25 mouse cellular contexts compared by ENCODE assay signal in the genomic region with DNA sequence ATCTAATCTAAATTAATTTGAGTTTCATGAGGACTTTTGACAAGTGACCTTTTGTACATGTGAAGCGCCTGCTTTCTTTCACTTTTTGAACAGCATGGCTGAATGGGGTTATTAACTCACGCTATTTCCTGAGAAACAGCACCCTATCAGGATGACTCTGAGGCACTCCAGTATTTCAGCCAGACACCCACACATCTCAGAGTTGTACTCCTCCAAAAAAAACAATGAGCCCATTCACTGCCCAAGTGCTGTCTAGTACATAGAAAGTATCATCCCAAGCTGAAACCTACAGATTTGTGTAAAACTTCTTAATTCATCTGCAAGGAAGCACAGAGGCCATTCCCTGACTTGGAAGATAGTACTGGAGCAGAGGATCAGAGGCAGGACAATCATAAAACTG.
DNase-seq lines count a peak whose midpoint lies in the region; ATAC-seq and TF ChIP-seq lines count a peak whose summit lies in the region.
"Had no signal": no experiment of that assay in that cellular context is flagged by ENCODE, and none has a peak within 500 bp of the region (broad histone marks: within the 10 kb centered on the region; RNA-seq: fewer than 3 reads in every experiment).

No protein-coding gene starts in this region.

- H3K27ac ChIP-seq in gastrocnemius, adult 2 months: peak overlapping the region; percentile 70; the same call in 1 of the 2 replicates
- peak overlapping the region; percentile 5; the same call in 1 of the 2 replicates for H3K27ac ChIP-seq in heart, adult 2 months
- H3K27ac ChIP-seq in stomach, embryonic 16.5 days (ENCODE audit: low read length): peak overlapping the region; percentile 5; the same call in 1 of the 2 replicates
- H3K27ac ChIP-seq: embryonic facial prominence, embryonic 12.5 days; forebrain, embryonic 12.5 days; forebrain, embryonic 15.5 days; hindbrain, embryonic 12.5 days; hindbrain, embryonic 15.5 days had no signal

- H3K79me2 ChIP-seq in heart, adult 2 months (replicated peaks; ENCODE audit: control insufficient read depth, insufficient read depth, low read length): no peaks in the 10 kb centered on the region

- no peaks in the 10 kb centered on the region for H3K27me3 ChIP-seq in heart, adult 2 months (ENCODE audit: control insufficient read depth, insufficient read depth, low read length)
- H3K27me3 ChIP-seq in stomach, embryonic 16.5 days (ENCODE audit: control insufficient read depth, insufficient read depth, low read length): no peaks in the 10 kb centered on the region
- H3K27me3 ChIP-seq: CH12.LX; embryonic facial prominence, embryonic 12.5 days; forebrain, embryonic 12.5 days; forebrain, embryonic 15.5 days; heart, embryonic 15.5 days; hindbrain, embryonic 12.5 days; hindbrain, embryonic 15.5 days had no signal

- H3K4me1 ChIP-seq in heart, adult 2 months (ENCODE audit: control insufficient read depth, insufficient read depth, low read length): no peaks in the 10 kb centered on the region; the same call in none of the 2 replicates
- H3K4me1 ChIP-seq in stomach, embryonic 16.5 days (ENCODE audit: control insufficient read depth, insufficient read depth, low read length): no peaks in the 10 kb centered on the region
- H3K4me1 ChIP-seq: embryonic facial prominence, embryonic 12.5 days; forebrain, embryonic 12.5 days; forebrain, embryonic 15.5 days; heart, embryonic 15.5 days; hindbrain, embryonic 12.5 days; hindbrain, embryonic 15.5 days had no signal

- 63% methylated on average over 2 of the region's 2 CpGs for WGBS in heart, adult 2 months
- WGBS in stomach, embryonic 16.5 days: 66% methylated on average over 2 of the region's 2 CpGs

- TF ChIP-seq POLR2A in heart, adult 2 months (IDR thresholded peaks at IDR 0.05; ENCODE audit: insufficient read depth, low read depth, low read length): no peak

- no peak overlapping the region for H3K4me2 ChIP-seq in stomach, embryonic 16.5 days (ENCODE audit: low read depth, low read length)
- H3K4me2 ChIP-seq: embryonic facial prominence, embryonic 12.5 days; forebrain, embryonic 12.5 days; forebrain, embryonic 15.5 days; heart, embryonic 15.5 days; hindbrain, embryonic 12.5 days; hindbrain, embryonic 15.5 days had no signal

- H3K4me3 ChIP-seq in gastrocnemius, adult 2 months: no peak overlapping the region
- no peak overlapping the region for H3K4me3 ChIP-seq in heart, adult 2 months
- no peak overlapping the region for H3K4me3 ChIP-seq in stomach, embryonic 16.5 days (replicated peaks; ENCODE audit: low read length)
- H3K4me3 ChIP-seq: embryonic facial prominence, embryonic 12.5 days; erythroblast, embryonic 14.5 days; forebrain, embryonic 12.5 days; forebrain, embryonic 15.5 days; heart, embryonic 15.5 days; hindbrain, embryonic 12.5 days; hindbrain, embryonic 15.5 days had no signal

- no peak for TF ChIP-seq CTCF in gastrocnemius, adult 2 months (IDR thresholded peaks at IDR 0.05)
- TF ChIP-seq CTCF in heart, adult 2 months (IDR thresholded peaks at IDR 0.05): no peak

- TF ChIP-seq EP300 in heart, adult 2 months (IDR thresholded peaks at IDR 0.05; ENCODE audit: insufficient read depth, low read depth, low read length): no peak

- H3K9ac ChIP-seq in heart, adult 2 months (ENCODE audit: low read depth, low read length): no peak overlapping the region
- no peak overlapping the region for H3K9ac ChIP-seq in stomach, embryonic 16.5 days (ENCODE audit: low read length)
- H3K9ac ChIP-seq: embryonic facial prominence, embryonic 12.5 days; forebrain, embryonic 12.5 days; forebrain, embryonic 15.5 days; heart, embryonic 15.5 days; hindbrain, embryonic 12.5 days; hindbrain, embryonic 15.5 days had no signal

- H3K36me3 ChIP-seq in heart, adult 2 months (ENCODE audit: control insufficient read depth, insufficient read depth, low read length): no peaks in the 10 kb centered on the region
- no peaks in the 10 kb centered on the region for H3K36me3 ChIP-seq in stomach, embryonic 16.5 days (ENCODE audit: control insufficient read depth, insufficient read depth, low read length)
- H3K36me3 ChIP-seq: embryonic facial prominence, embryonic 12.5 days; forebrain, embryonic 12.5 days; forebrain, embryonic 15.5 days; G1E; heart, embryonic 15.5 days; hindbrain, embryonic 12.5 days; hindbrain, embryonic 15.5 days had no signal

- ATAC-seq in stomach, embryonic 16.5 days (ENCODE audit: insufficient read depth, low FRiP score): no peak
- ATAC-seq: forebrain, embryonic 15.5 days; intestine, postnatal 0 days; Patski had no signal

- no peak for DNase-seq in gastrocnemius, adult 2 months
- DNase-seq in gastrocnemius, postnatal 4 days (ENCODE audit: low spot score in 2 of 2): no peak
- DNase-seq in heart, adult 2 months: no peak
- DNase-seq in heart, postnatal 14 days: no peak
- peak; percentile 18 to 20 for DNase-seq in heart, postnatal 10 days
- DNase-seq in heart, postnatal 25 days (ENCODE audit: low spot score): no peak
- DNase-seq in left cerebral cortex, adult 18-20 months (ENCODE audit: low spot score in 2 of 2): no peak
- DNase-seq: adrenal gland, postnatal 36 days; B cell, adult 2 months; cerebellum, adult 18-20 months; cerebellum, adult 9-10 months; gastrocnemius, postnatal 10 days; kidney, adult 2 months had no signal

- intact Hi-C loops in gastrocnemius, adult 2 months (cut with DNase I): no loop called here
- intact Hi-C loops in heart, adult 2 months (cut with DNase I): loop anchor here (10.0 kb wide), 1 partner anchor 156 kb away; no protein-coding TSS in a partner anchor
- intact Hi-C loops in heart, postnatal 14 days (cut with DNase I): no loop called here
- intact Hi-C loops in heart, postnatal 10 days (cut with DNase I): no loop called here
- intact Hi-C loops in heart, postnatal 25 days (cut with DNase I): no loop called here

- no peaks in the 10 kb centered on the region for H3K9me3 ChIP-seq in stomach, embryonic 16.5 days (replicated peaks; ENCODE audit: control insufficient read depth, low read length)
- H3K9me3 ChIP-seq: embryonic facial prominence, embryonic 12.5 days; forebrain, embryonic 12.5 days; forebrain, embryonic 15.5 days; heart, embryonic 15.5 days; hindbrain, embryonic 12.5 days; hindbrain, embryonic 15.5 days had no signal

Comparison
In these comparisons a context has a peak if more than half of its experiments do, and no peak if none do; other contexts are left out.
1. DNase-seq: peak in heart, postnatal 10 days (2 of 2); none in gastrocnemius, adult 2 months (single experiment), gastrocnemius, postnatal 4 days (0 of 2), heart, adult 2 months (0 of 2), heart, postnatal 14 days (0 of 2), heart, postnatal 25 days (single experiment) and left cerebral cortex, adult 18-20 months (0 of 2).
2. H3K27ac ChIP-seq: peak in every context shown above with its lines; median percentile 70 in gastrocnemius, adult 2 months; 5 in heart, adult 2 months; 5 in stomach, embryonic 16.5 days.